Mouse (Mus musculus) C2C12 (cell line): ENCODE measurements around the gene Trappc4. TPM values are rescaled to one million over a fixed set of nuclear protein-coding genes. Genes with fewer than 3 reads are reported as not detected.
A peak's percentile ranks its signal among the peaks of the same experiment; 100 is the strongest.
"Not testable (repeated sequence)": the region's sequence is repeated elsewhere in the genome, so short reads cannot be mapped to it uniquely, and the experiment has no call there.

Experiments
- H3K27me3 ChIP-seq: one replicate; pipeline ENCODE4 v1.6.1; 2011; ENCODE audit not compliant: control insufficient read depth, insufficient read depth, insufficient read length
- H3K36me3 ChIP-seq: one replicate; pipeline ENCODE4 v1.6.1; 2011; ENCODE audit not compliant: control insufficient read depth, insufficient read depth
- H3K4me3 ChIP-seq: one replicate; pipeline ENCODE4 v1.5.1; 2011; ENCODE audit warnings: mild to moderate bottlenecking, control low read depth; ENCODE audit not compliant: poor library complexity, insufficient read depth, severe bottlenecking
- H3K79me2 ChIP-seq: one replicate; pipeline ENCODE4 v1.6.1; 2011; ENCODE audit not compliant: control insufficient read depth, insufficient read depth
- H3K79me3 ChIP-seq: one replicate; pipeline ENCODE4 v1.6.1; 2011; ENCODE audit warnings: low read depth, control low read depth
- H3ac ChIP-seq: one replicate; pipeline ENCODE3; 2011; ENCODE audit warnings: low read depth; ENCODE audit not compliant: control insufficient read depth, insufficient read length
- CEBPB ChIP-seq: IDR thresholded peaks from one replicate; pipeline ENCODE4 v1.6.1; 2011; ENCODE audit warnings: low read depth, mild to moderate bottlenecking, control low read depth, moderate library complexity
- CTCF ChIP-seq: IDR thresholded peaks from one replicate; pipeline ENCODE4 v1.5.1; 2011; ENCODE audit not compliant: control insufficient read depth, insufficient read depth, insufficient read length
- FOSL1 ChIP-seq: IDR thresholded peaks from one replicate; pipeline ENCODE4 v1.8.0; 2011; ENCODE audit warnings: mild to moderate bottlenecking, low read length; ENCODE audit not compliant: poor library complexity, insufficient read depth, severe bottlenecking
- MAX ChIP-seq: IDR thresholded peaks from one replicate; pipeline ENCODE4 v1.6.1; 2011; ENCODE audit warnings: mild to moderate bottlenecking, control low read depth
- MYOD1 ChIP-seq: IDR thresholded peaks from one replicate; pipeline ENCODE4 v1.6.1; 2011; ENCODE audit warnings: low read depth; ENCODE audit not compliant: control insufficient read depth, insufficient read length
- MYOG ChIP-seq: IDR thresholded peaks from one replicate; pipeline ENCODE4 v1.6.1; 2011; ENCODE audit not compliant: control insufficient read depth, insufficient read length; ENCODE audit errors: extremely low read depth
- USF1 ChIP-seq: IDR thresholded peaks from one replicate; pipeline ENCODE4 v1.6.1; 2011; ENCODE audit warnings: low read depth, mild to moderate bottlenecking, control low read depth, moderate library complexity
- long read RNA-seq, 2 experiments: library from polyadenylated mRNA; unstranded; transcript quantifications; one replicate each; pipeline ENCODE4 v2.0.0; 2019 to 2020
- polyA plus RNA-seq: library from polyadenylated mRNA; unstranded; fragments of >200 nt; fragmentation: generic; extraction: Trizol; gene quantifications from one replicate; pipeline ENCODE4 v1.2.1, GENCODE M21; 2012; ENCODE audit warnings: missing spikeins

Gene Trappc4
- polyA plus RNA-seq = 149 TPM
- long read RNA-seq, experiment 1, transcript Trappc4-201 (5 exons, 1,220 nt) = major isoform, 38 of 84 reads
- long read RNA-seq, experiment 1, transcript Trappc4-202 (4 exons, 935 nt) = minor isoform, 35 of 84 reads
- long read RNA-seq, experiment 1, partial matches to known transcripts = 3 of 84 reads
- long read RNA-seq, experiment 1, other reads (novel, unspliced or antisense) = 4 of 84 reads
- long read RNA-seq, experiment 2, transcript Trappc4-202 (4 exons, 935 nt) = minor isoform, 8 of 41 reads
- long read RNA-seq, experiment 2, transcript Trappc4-201 (5 exons, 1,220 nt) = major isoform, 20 of 41 reads
- long read RNA-seq, experiment 2, transcript Trappc4-206 (4 exons, 1,185 nt) = minor isoform, 6 of 41 reads
- long read RNA-seq, experiment 2, partial matches to known transcripts = 4 of 41 reads
- long read RNA-seq, experiment 2, other reads (novel, unspliced or antisense) = 2 of 41 reads

GRCm38 (mm10) chr9:44406906-44407751 is at the start of gene Trappc4, which contains the start of gene Rps25:
Trappc4 (minus strand) TSS chr9:44407600.
Rps25 (plus strand) TSS chr9:44407139.
- Histone ChIP-seq H3K27me3 (no peaks in the 10 kb centered on the region), H3K79me2 (peaks cover 63% of the 10 kb centered on the region), H3ac (peak within 1 kb of the TSS; percentile 88), H3K79me3 (peaks cover 38% of the 10 kb centered on the region), H3K36me3 (peaks cover 76% of the 10 kb centered on the region), H3K4me3 (peak within 1 kb of the TSS; percentile 85)
- TF ChIP-seq MAX (no peak), MYOD1 (no peak), CTCF (no peak), CEBPB (no peak), MYOG (no peak)

- no peaks in the 10 kb centered on the region for H3K79me3 ChIP-seq
- no peaks in the 10 kb centered on the region for H3K79me2 ChIP-seq
- H3ac ChIP-seq = no peak within 1 kb of the TSS
- peaks cover 22% of the 10 kb centered on the region for H3K27me3 ChIP-seq
- H3K4me3 ChIP-seq = no peak within 1 kb of the TSS
- no peak for TF ChIP-seq FOSL1
- no peak for TF ChIP-seq CTCF
- TF ChIP-seq USF1 = no peak
- TF ChIP-seq CEBPB = no peak
- TF ChIP-seq MYOD1 = no peak
- TF ChIP-seq MAX = no peak
- TF ChIP-seq MYOG = no peak
- H3K36me3 ChIP-seq = no peaks in the 10 kb centered on the region
Observed at GRCm38 (mm10) chr9:44454891-44455220, 47.5 kb upstream of the Trappc4 start, which contains the start of gene Upk2. Upk2 (minus strand) TSS chr9:44454976.

GRCm38 (mm10) chr9:44454132-44454890 is 46.9 kb upstream of the Trappc4 start:
- H3K79me2 ChIP-seq = no peaks in the 10 kb centered on the region
- no peak overlapping the region for H3ac ChIP-seq
- H3K4me3 ChIP-seq = no peak overlapping the region
- no peak for TF ChIP-seq MYOG
- no peak for TF ChIP-seq MYOD1
- TF ChIP-seq CTCF = peak; percentile 92
- no peaks in the 10 kb centered on the region for H3K79me3 ChIP-seq
- H3K36me3 ChIP-seq = no peaks in the 10 kb centered on the region
- H3K27me3 ChIP-seq = peaks cover 22% of the 10 kb centered on the region

- Histone ChIP-seq H3K4me3 (no peak overlapping the region), H3K79me3 (no peaks in the 10 kb centered on the region), H3ac (no peak overlapping the region), H3K36me3 (no peaks in the 10 kb centered on the region), H3K79me2 (no peaks in the 10 kb centered on the region), H3K27me3 (peaks cover under 1% of the 10 kb centered on the region)
- no peak for TF ChIP-seq FOSL1
- no peak for TF ChIP-seq MYOG
- TF ChIP-seq CEBPB = no peak
Observed at GRCm38 (mm10) chr9:44450387-44450786, 43.0 kb upstream of the Trappc4 start.

- H3K79me3 ChIP-seq, H3K36me3 ChIP-seq, H3K4me3 ChIP-seq, H3ac ChIP-seq, H3K79me2 ChIP-seq, H3K27me3 ChIP-seq: not testable (repeated sequence)
Observed at GRCm38 (mm10) chr9:44444402-44445025, 37.1 kb upstream of the Trappc4 start.

- H3K36me3 ChIP-seq = no peaks in the 10 kb centered on the region
- no peaks in the 10 kb centered on the region for H3K79me2 ChIP-seq
- no peak for TF ChIP-seq MYOD1
- no peak within 1 kb of the TSS for H3ac ChIP-seq
- no peaks in the 10 kb centered on the region for H3K27me3 ChIP-seq
- no peak within 1 kb of the TSS for H3K4me3 ChIP-seq
- H3K79me3 ChIP-seq = no peaks in the 10 kb centered on the region
Observed at GRCm38 (mm10) chr9:44440961-44441360, 33.6 kb upstream of the Trappc4 start, which contains the start of gene Foxr1. Foxr1 (minus strand) TSS chr9:44441136.
